Mouse (Mus musculus): ENCODE results near the gene Bcl7c. TPM values are rescaled to one million over a fixed set of nuclear protein-coding genes. Genes with fewer than 3 reads are reported as not detected.

Gene Bcl7c
- total and polyA plus RNA-seq, 2 experiments, result 7.6 to 20.0 TPM

DNA sequence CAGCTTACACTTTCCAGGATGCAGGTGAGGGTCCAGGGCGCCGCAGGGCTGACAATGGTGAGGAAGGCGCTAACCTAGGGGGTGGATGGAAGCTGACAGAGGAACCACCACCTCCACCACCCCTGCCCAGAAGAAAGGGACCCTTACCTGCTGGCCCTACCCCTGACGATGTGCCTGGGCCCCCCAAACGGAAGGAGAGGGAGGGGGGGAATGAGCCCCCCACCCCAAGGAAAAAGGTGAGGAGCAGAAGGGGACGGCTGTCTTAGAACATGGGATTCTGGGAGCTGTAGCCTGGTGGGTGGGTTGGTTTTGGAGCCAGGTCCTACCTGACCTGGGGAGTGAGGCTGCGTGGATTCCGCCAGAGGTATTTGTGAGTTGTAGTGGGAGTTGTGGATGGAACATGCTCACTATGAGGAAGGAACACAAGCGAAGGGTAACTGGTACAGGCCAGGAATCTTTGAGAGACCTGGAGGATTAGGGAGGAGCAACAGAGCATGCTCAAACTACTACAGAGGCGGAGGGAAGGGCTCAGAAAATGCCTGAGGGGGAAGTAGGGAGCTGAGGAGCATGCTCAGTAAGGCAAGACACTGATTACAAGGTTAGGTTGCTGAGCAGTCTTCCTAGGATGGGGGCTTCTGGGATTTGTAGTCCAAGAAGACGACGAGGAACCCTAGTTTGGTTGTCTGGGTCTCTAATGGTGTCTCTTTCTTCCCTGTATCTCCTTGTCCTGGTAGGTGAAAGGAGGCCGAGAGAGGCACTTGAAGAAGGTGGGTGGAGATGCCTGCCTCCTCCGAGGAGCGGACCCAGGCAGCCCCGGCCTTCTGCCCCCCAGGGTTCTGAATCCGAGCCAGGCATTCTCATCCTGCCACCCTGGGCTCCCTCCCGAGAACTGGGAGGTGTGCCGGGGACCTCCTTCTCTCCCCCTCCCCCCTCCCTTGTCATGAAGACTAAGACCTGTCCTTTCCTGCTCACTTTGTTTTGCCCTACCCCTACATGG lies 41.7 kb upstream of the Bcl7c start:
- Histone ChIP-seq H3K9ac (ENCODE audit: low read depth, low read length) (no peak overlapping the region), H3K4me3 (ENCODE audit: insufficient read depth, low read depth, low read length) (no peak overlapping the region), H3K36me3 (ENCODE audit: control insufficient read depth, insufficient read depth, low read length) (peaks cover 7% of the 10 kb centered on the region; the same call in 1 of the 2 replicates), H3K79me2 (ENCODE audit: control insufficient read depth, insufficient read depth, low read length) (no peaks in the 10 kb centered on the region), H3K27ac (replicated peaks; ENCODE audit: insufficient read depth, low read depth, low read length) (no peak overlapping the region), H3K27me3 (ENCODE audit: control insufficient read depth, insufficient read depth, low read length) (no peaks in the 10 kb centered on the region), H3K4me1 (ENCODE audit: control insufficient read depth, insufficient read depth, low read length) (no peaks in the 10 kb centered on the region)
- DNase-seq (ENCODE audit: extremely low read depth, low read depth, low spot score), result no peak
- no peak for TF ChIP-seq CTCF (IDR thresholded peaks at IDR 0.05; ENCODE audit: low read depth, low read length)
- no peak for TF ChIP-seq POLR2A (IDR thresholded peaks at IDR 0.05; ENCODE audit: extremely low read depth, insufficient read depth, low read length)
- WGBS, result 94% methylated on average over 19 of the region's 19 CpGs

DNA sequence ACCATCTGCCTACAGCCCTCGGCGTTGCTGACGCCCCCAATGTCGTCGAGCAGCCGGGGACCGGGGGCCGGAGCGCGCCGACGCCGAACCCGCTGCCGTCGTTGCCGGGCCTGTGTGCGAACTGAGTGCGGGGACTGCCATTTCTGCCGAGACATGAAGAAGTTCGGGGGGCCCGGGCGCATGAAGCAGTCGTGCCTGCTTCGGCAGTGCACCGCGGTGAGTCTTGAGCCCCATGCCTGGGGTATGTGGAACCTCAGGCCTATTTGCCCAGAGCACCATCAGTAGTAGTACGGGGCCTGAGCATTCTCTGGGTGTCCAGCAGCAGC lies 39.5 kb upstream of the Bcl7c start:
- no peak for DNase-seq (ENCODE audit: extremely low read depth, low read depth, low spot score)
- TF ChIP-seq CTCF (IDR thresholded peaks at IDR 0.05; ENCODE audit: low read depth, low read length) (no peak), POLR2A (IDR thresholded peaks at IDR 0.05; ENCODE audit: extremely low read depth, insufficient read depth, low read length) (no peak)
- 95% methylated on average over 28 of the region's 28 CpGs for WGBS
- Histone ChIP-seq H3K27ac (replicated peaks; ENCODE audit: insufficient read depth, low read depth, low read length) (no peak overlapping the region), H3K36me3 (ENCODE audit: control insufficient read depth, insufficient read depth, low read length) (peaks cover 7% of the 10 kb centered on the region; the same call in 1 of the 2 replicates), H3K4me3 (ENCODE audit: insufficient read depth, low read depth, low read length) (no peak overlapping the region), H3K4me1 (ENCODE audit: control insufficient read depth, insufficient read depth, low read length) (peaks cover 2% of the 10 kb centered on the region; the same call in 1 of the 2 replicates), H3K79me2 (ENCODE audit: control insufficient read depth, insufficient read depth, low read length) (no peaks in the 10 kb centered on the region), H3K27me3 (ENCODE audit: control insufficient read depth, insufficient read depth, low read length) (no peaks in the 10 kb centered on the region), H3K9ac (ENCODE audit: low read depth, low read length) (no peak overlapping the region)

DNA sequence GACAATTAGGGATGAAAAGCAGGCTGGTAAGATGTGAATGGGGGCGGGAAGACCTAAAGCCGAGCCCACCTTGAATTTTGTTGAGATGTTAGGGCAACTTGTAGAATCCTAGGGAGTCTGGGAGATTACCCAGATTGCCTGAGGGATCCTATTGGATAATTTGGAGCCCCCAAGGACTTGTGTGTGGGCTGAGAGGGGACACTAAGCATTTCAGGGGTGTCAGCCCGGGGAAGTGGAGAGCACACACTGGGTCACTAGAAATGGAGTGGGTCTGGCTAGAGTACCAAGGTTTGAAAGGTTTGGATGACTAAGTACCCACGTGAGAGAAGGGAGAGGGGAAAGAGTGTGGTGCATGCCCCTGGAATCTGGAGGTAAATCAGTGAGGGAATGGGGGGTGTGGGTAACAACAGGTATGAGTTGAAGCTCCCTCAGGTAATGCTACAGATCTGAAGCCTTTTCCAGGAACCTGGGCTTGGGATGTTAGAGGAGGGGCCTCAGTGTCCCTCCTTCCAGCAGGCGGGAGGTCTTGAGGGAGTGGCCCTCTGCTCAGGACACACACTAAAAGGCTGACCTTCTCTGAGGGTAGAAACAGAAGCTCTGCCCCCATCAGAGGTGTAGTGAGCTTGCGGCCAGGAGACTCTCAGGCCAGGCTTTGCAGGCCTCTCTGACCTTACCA lies 39.0 kb upstream of the Bcl7c start:
- no peak overlapping the region for H3K9ac ChIP-seq (ENCODE audit: low read depth, low read length)
- no peak overlapping the region for H3K27ac ChIP-seq (replicated peaks; ENCODE audit: insufficient read depth, low read depth, low read length)
- 89% methylated on average over 6 of the region's 6 CpGs for WGBS
- no peaks in the 10 kb centered on the region for H3K27me3 ChIP-seq (ENCODE audit: control insufficient read depth, insufficient read depth, low read length)
- H3K79me2 ChIP-seq (ENCODE audit: control insufficient read depth, insufficient read depth, low read length), result no peaks in the 10 kb centered on the region
- peaks cover 2% of the 10 kb centered on the region; the same call in 1 of the 2 replicates for H3K4me1 ChIP-seq (ENCODE audit: control insufficient read depth, insufficient read depth, low read length)
- H3K36me3 ChIP-seq (ENCODE audit: control insufficient read depth, insufficient read depth, low read length), result peaks cover 5% of the 10 kb centered on the region; the same call in 1 of the 2 replicates
- TF ChIP-seq CTCF (IDR thresholded peaks at IDR 0.05; ENCODE audit: low read depth, low read length) (no peak), POLR2A (IDR thresholded peaks at IDR 0.05; ENCODE audit: extremely low read depth, insufficient read depth, low read length) (no peak)
- H3K4me3 ChIP-seq (ENCODE audit: insufficient read depth, low read depth, low read length), result no peak overlapping the region
- DNase-seq (ENCODE audit: extremely low read depth, low read depth, low spot score), result no peak

DNA sequence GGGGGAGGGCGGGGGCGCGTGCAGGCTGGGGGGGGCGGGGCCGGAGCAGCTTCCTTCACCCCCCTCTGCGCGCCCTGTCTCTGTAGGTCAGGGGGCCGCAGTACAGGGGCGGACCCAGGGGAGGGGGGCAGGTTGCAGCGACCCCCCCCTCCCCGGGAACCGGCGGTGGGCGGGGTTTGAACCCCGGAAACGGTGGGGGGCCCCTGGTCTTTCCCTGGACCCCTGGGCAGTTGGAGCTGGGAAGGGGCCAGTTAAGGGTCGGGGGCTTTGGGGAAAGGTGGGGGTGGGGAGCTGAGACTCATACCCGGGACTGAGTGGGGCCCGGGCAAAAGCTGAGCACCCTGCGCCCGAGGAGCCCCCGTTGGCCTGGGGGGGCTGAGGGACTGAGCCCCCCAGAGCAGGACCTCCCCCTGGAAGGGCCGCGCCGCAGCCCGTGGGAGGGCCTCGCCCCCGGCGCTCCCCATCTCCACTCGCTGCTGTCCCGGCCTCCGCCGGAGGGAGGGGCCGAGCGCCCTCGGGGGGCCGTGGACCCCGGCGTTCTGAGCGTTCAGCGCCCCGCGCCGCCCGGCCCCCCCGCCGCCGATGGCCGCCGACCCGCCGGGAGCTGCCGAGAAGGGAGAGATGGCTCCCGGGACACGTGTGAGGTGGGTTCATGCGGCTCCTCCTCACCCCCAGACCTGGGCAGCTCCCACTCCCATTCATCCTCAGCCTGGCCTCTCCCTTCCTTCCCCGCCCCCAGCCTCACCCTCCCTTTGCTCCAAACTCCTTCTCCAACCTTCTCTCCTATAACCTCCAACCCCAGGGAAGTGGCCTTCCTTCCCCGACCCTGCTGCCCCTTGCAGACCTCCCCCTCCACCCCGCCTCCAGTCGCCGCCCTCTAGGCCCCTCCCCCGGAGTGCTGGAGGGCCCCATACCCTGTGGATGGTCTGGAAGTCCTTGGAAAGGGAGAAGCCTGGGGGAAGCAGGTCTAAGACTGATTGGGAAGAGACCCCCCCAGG lies 38.1 kb upstream of the Bcl7c start:
- Histone ChIP-seq H3K4me1 (ENCODE audit: control insufficient read depth, insufficient read depth, low read length) (peaks cover 2% of the 10 kb centered on the region; the same call in 1 of the 2 replicates), H3K79me2 (ENCODE audit: control insufficient read depth, insufficient read depth, low read length) (no peaks in the 10 kb centered on the region), H3K27me3 (ENCODE audit: control insufficient read depth, insufficient read depth, low read length) (no peaks in the 10 kb centered on the region), H3K4me3 (ENCODE audit: insufficient read depth, low read depth, low read length) (peak overlapping the region; percentile 69; the same call in 1 of the 2 replicates), H3K27ac (replicated peaks; ENCODE audit: insufficient read depth, low read depth, low read length) (no peak overlapping the region), H3K9ac (ENCODE audit: low read depth, low read length) (peak overlapping the region; percentile 52), H3K36me3 (ENCODE audit: control insufficient read depth, insufficient read depth, low read length) (peaks cover 3% of the 10 kb centered on the region; the same call in 1 of the 2 replicates)
- WGBS, result 9% methylated on average over 61 of the region's 62 CpGs
- no peak for DNase-seq (ENCODE audit: extremely low read depth, low read depth, low spot score)
- TF ChIP-seq CTCF (IDR thresholded peaks at IDR 0.05; ENCODE audit: low read depth, low read length), result no peak
- TF ChIP-seq POLR2A (IDR thresholded peaks at IDR 0.05; ENCODE audit: extremely low read depth, insufficient read depth, low read length), result no peak
